Mouse (Mus musculus): Measurements from ENCODE around the gene Dntt. TPM values are rescaled to one million over a fixed set of nuclear protein-coding genes. Genes with fewer than 3 reads are reported as not detected.

Gene Dntt
- polyA plus RNA-seq (2015; fragmentation: Nextera tagmentation; extraction: Ambion mirVana): 0.15 TPM in 1 of 2 replicates, not detected in the other

DNA sequence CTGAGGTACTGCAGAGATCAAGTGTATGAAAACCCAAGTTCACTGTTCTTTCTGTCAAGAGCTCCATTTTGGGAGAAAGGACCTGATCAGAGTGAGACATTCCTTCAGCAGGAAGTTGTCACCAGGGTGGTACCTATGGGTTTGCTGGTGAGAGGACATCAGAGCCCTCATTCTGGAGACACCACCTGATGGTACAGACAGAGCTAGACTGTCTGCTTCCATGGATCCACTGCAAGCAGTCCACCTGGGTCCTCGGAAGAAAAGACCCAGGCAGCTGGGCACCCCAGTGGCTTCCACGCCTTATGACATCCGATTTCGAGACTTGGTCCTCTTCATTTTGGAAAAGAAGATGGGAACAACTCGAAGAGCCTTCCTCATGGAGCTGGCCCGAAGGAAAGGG is at the start of gene Dntt:
TSS of gene Dntt (plus strand) at position 57 of the 400 bp plus-strand sequence.
- Histone ChIP-seq H3K4me2 (replicated peaks; ENCODE audit: low read depth, low read length) (no peak within 1 kb of the TSS), H3K27ac (ENCODE audit: low read length) (no peak within 1 kb of the TSS), H3K9me3 (ENCODE audit: low read length) (no peaks in the 10 kb centered on the region), H3K4me3 (ENCODE audit: low read length) (no peak within 1 kb of the TSS), H3K36me3 (ENCODE audit: insufficient read depth, low read length) (no peaks in the 10 kb centered on the region), H3K27me3 (ENCODE audit: insufficient read depth, low read length) (no peaks in the 10 kb centered on the region), H3K9ac (replicated peaks; ENCODE audit: low read length) (no peak within 1 kb of the TSS), H3K4me1 (ENCODE audit: insufficient read depth, low read length) (no peaks in the 10 kb centered on the region)
- 89% methylated on average over 6 of the region's 6 CpGs for WGBS
- ATAC-seq (ENCODE audit: low FRiP score, low TSS enrichment): no peak

- Histone ChIP-seq H3K4me3 (ENCODE audit: low read length) (no peak overlapping the region), H3K27ac (ENCODE audit: low read length) (no peak overlapping the region), H3K4me1 (ENCODE audit: insufficient read depth, low read length) (no peaks in the 10 kb centered on the region), H3K36me3 (ENCODE audit: insufficient read depth, low read length) (no peaks in the 10 kb centered on the region), H3K9me3 (ENCODE audit: low read length) (no peaks in the 10 kb centered on the region), H3K27me3 (ENCODE audit: insufficient read depth, low read length) (no peaks in the 10 kb centered on the region), H3K9ac (replicated peaks; ENCODE audit: low read length) (no peak overlapping the region), H3K4me2 (replicated peaks; ENCODE audit: low read depth, low read length) (no peak overlapping the region)
- 81% methylated on average over 5 of the region's 5 CpGs for WGBS
- no peak for ATAC-seq (ENCODE audit: low FRiP score, low TSS enrichment)
Measured at GRCm38 (mm10) chr19:40980671-40981070, 48.4 kb upstream of the Dntt start.

- H3K27ac ChIP-seq (ENCODE audit: low read length): no peak overlapping the region
- no peak for ATAC-seq (ENCODE audit: low FRiP score, low TSS enrichment)
- H3K36me3 ChIP-seq (ENCODE audit: insufficient read depth, low read length): no peaks in the 10 kb centered on the region
- no peaks in the 10 kb centered on the region for H3K9me3 ChIP-seq (ENCODE audit: low read length)
- WGBS: 96% methylated on average over 1 of the region's 1 CpGs
- no peaks in the 10 kb centered on the region for H3K27me3 ChIP-seq (ENCODE audit: insufficient read depth, low read length)
- no peak overlapping the region for H3K4me3 ChIP-seq (ENCODE audit: low read length)
- no peaks in the 10 kb centered on the region for H3K4me1 ChIP-seq (ENCODE audit: insufficient read depth, low read length)
- no peak overlapping the region for H3K4me2 ChIP-seq (replicated peaks; ENCODE audit: low read depth, low read length)
- no peak overlapping the region for H3K9ac ChIP-seq (replicated peaks; ENCODE audit: low read length)
Measured at GRCm38 (mm10) chr19:40984536-40984935, 44.5 kb upstream of the Dntt start.

GRCm38 (mm10) chr19:40988856-40989255 is 40.2 kb upstream of the Dntt start:
- WGBS: 73% methylated on average over 5 of the region's 5 CpGs

GRCm38 (mm10) chr19:40989961-40990600 is 39.0 kb upstream of the Dntt start:
- ATAC-seq (ENCODE audit: low FRiP score, low TSS enrichment): no peak
- Histone ChIP-seq H3K4me3 (ENCODE audit: low read length) (no peak overlapping the region), H3K9me3 (ENCODE audit: low read length) (no peaks in the 10 kb centered on the region), H3K27ac (ENCODE audit: low read length) (no peak overlapping the region), H3K36me3 (ENCODE audit: insufficient read depth, low read length) (no peaks in the 10 kb centered on the region), H3K4me1 (ENCODE audit: insufficient read depth, low read length) (peaks cover 25% of the 10 kb centered on the region), H3K27me3 (ENCODE audit: insufficient read depth, low read length) (no peaks in the 10 kb centered on the region), H3K4me2 (replicated peaks; ENCODE audit: low read depth, low read length) (no peak overlapping the region), H3K9ac (replicated peaks; ENCODE audit: low read length) (no peak overlapping the region)
- WGBS: 80% methylated on average over 9 of the region's 9 CpGs

More at GRCm38 (mm10) chr19:40988856-40989255, 40.2 kb upstream of the Dntt start:
- Histone ChIP-seq H3K36me3 (ENCODE audit: insufficient read depth, low read length) (no peaks in the 10 kb centered on the region), H3K27me3 (ENCODE audit: insufficient read depth, low read length) (no peaks in the 10 kb centered on the region), H3K4me2 (replicated peaks; ENCODE audit: low read depth, low read length) (no peak overlapping the region), H3K4me3 (ENCODE audit: low read length) (no peak overlapping the region), H3K4me1 (ENCODE audit: insufficient read depth, low read length) (peaks cover 13% of the 10 kb centered on the region), H3K9me3 (ENCODE audit: low read length) (no peaks in the 10 kb centered on the region), H3K27ac (ENCODE audit: low read length) (no peak overlapping the region), H3K9ac (replicated peaks; ENCODE audit: low read length) (no peak overlapping the region)
- ATAC-seq (ENCODE audit: low FRiP score, low TSS enrichment): no peak

DNA sequence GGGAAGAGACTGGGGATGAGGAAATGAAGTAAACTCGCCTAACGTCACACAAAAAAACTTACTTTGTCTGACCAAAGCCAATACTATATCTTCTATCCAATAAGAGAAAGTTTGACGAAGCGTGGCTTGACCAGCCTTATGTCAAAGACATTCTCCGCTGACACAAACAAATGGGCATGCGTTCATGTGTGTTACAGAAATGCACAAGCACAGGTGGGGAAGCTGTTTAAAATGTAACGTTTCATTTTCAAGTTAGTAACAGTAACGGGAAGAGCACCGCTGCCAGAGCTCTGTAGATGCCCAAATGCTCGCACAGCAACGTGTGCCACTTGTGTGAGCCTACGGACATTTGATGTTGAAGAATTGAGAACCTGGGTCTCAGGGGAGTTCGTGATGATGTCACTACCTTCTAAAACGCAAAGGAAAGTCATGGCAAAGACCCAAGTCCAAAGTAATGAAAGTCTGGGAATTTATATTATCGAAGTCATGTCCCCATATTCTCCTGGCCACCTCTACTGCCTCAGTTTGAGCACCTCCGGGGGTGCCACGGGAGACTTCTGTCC is 38.2 kb upstream of the Dntt start:
- Histone ChIP-seq H3K36me3 (ENCODE audit: insufficient read depth, low read length) (no peaks in the 10 kb centered on the region), H3K27ac (ENCODE audit: low read length) (no peak overlapping the region), H3K9me3 (ENCODE audit: low read length) (no peaks in the 10 kb centered on the region), H3K4me2 (replicated peaks; ENCODE audit: low read depth, low read length) (no peak overlapping the region), H3K9ac (replicated peaks; ENCODE audit: low read length) (no peak overlapping the region), H3K4me1 (ENCODE audit: insufficient read depth, low read length) (peaks cover 32% of the 10 kb centered on the region), H3K4me3 (ENCODE audit: low read length) (no peak overlapping the region), H3K27me3 (ENCODE audit: insufficient read depth, low read length) (no peaks in the 10 kb centered on the region)
- WGBS: 92% methylated on average over 17 of the region's 17 CpGs
- ATAC-seq (ENCODE audit: low FRiP score, low TSS enrichment): no peak

GRCm38 (mm10) chr19:40991626-40992025 is 37.4 kb upstream of the Dntt start:
- H3K9me3 ChIP-seq (ENCODE audit: low read length): no peaks in the 10 kb centered on the region
- H3K9ac ChIP-seq (replicated peaks; ENCODE audit: low read length): no peak overlapping the region
- no peaks in the 10 kb centered on the region for H3K36me3 ChIP-seq (ENCODE audit: insufficient read depth, low read length)
- no peak overlapping the region for H3K27ac ChIP-seq (ENCODE audit: low read length)
- ATAC-seq (ENCODE audit: low FRiP score, low TSS enrichment): no peak
- H3K4me2 ChIP-seq (replicated peaks; ENCODE audit: low read depth, low read length): peak overlapping the region; percentile 41; the same call in 1 of the 2 replicates
- WGBS: 48% methylated on average over 7 of the region's 7 CpGs
- no peak overlapping the region for H3K4me3 ChIP-seq (ENCODE audit: low read length)
- peaks cover 37% of the 10 kb centered on the region for H3K4me1 ChIP-seq (ENCODE audit: insufficient read depth, low read length)
- no peaks in the 10 kb centered on the region for H3K27me3 ChIP-seq (ENCODE audit: insufficient read depth, low read length)

DNA sequence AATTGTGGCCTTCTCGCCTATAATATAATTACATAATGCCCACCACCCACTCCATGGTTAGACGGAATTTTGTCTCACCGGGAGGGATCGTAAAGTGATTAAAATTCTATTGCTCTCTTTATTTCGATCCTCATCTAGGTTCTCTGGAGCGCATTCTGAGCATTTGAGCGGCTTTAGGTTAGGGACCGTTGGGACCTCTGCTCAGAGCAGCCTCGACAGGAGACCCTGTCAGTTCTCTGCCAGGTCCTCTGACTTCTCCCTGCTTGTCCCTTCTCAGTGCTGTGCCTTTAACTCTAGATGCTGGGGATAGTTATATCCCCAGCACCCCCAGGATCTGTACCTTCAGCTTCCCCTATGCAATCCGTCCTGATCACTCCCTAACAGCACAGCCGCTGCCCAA is 37.0 kb upstream of the Dntt start:
- Histone ChIP-seq H3K27me3 (ENCODE audit: insufficient read depth, low read length) (no peaks in the 10 kb centered on the region), H3K4me1 (ENCODE audit: insufficient read depth, low read length) (peaks cover 37% of the 10 kb centered on the region), H3K27ac (ENCODE audit: low read length) (no peak overlapping the region), H3K4me2 (replicated peaks; ENCODE audit: low read depth, low read length) (peak overlapping the region; percentile 41), H3K9ac (replicated peaks; ENCODE audit: low read length) (peak overlapping the region; percentile 1; the same call in 1 of the 2 replicates), H3K36me3 (ENCODE audit: insufficient read depth, low read length) (no peaks in the 10 kb centered on the region), H3K4me3 (ENCODE audit: low read length) (peak overlapping the region; percentile 21), H3K9me3 (ENCODE audit: low read length) (no peaks in the 10 kb centered on the region)
- 44% methylated on average over 10 of the region's 11 CpGs for WGBS
- ATAC-seq (ENCODE audit: low FRiP score, low TSS enrichment): no peak

- peak overlapping the region; percentile 41 for H3K4me2 ChIP-seq (replicated peaks; ENCODE audit: low read depth, low read length)
- no peak for ATAC-seq (ENCODE audit: low FRiP score, low TSS enrichment)
- H3K27me3 ChIP-seq (ENCODE audit: insufficient read depth, low read length): no peaks in the 10 kb centered on the region
- H3K27ac ChIP-seq (ENCODE audit: low read length): no peak overlapping the region
- H3K36me3 ChIP-seq (ENCODE audit: insufficient read depth, low read length): no peaks in the 10 kb centered on the region
- H3K9me3 ChIP-seq (ENCODE audit: low read length): no peaks in the 10 kb centered on the region
- H3K9ac ChIP-seq (replicated peaks; ENCODE audit: low read length): peak overlapping the region; percentile 1; the same call in 1 of the 2 replicates
- H3K4me3 ChIP-seq (ENCODE audit: low read length): peak overlapping the region; percentile 21
- H3K4me1 ChIP-seq (ENCODE audit: insufficient read depth, low read length): peaks cover 37% of the 10 kb centered on the region
- WGBS: 50% methylated on average over 8 of the region's 8 CpGs
Measured at GRCm38 (mm10) chr19:40992517-40993044, 36.5 kb upstream of the Dntt start.

GRCm38 (mm10) chr19:40993356-40993755 is 35.7 kb upstream of the Dntt start:
- Histone ChIP-seq H3K9ac (replicated peaks; ENCODE audit: low read length) (peak overlapping the region; percentile 39), H3K36me3 (ENCODE audit: insufficient read depth, low read length) (no peaks in the 10 kb centered on the region), H3K4me1 (ENCODE audit: insufficient read depth, low read length) (peaks cover 41% of the 10 kb centered on the region), H3K27me3 (ENCODE audit: insufficient read depth, low read length) (no peaks in the 10 kb centered on the region), H3K9me3 (ENCODE audit: low read length) (no peaks in the 10 kb centered on the region), H3K4me3 (ENCODE audit: low read length) (peak overlapping the region; percentile 28), H3K4me2 (replicated peaks; ENCODE audit: low read depth, low read length) (peak overlapping the region; percentile 41), H3K27ac (ENCODE audit: low read length) (peak overlapping the region; percentile 80)
- ATAC-seq (ENCODE audit: low FRiP score, low TSS enrichment): no peak
- WGBS: 56% methylated on average over 5 of the region's 5 CpGs

Data from kidney, embryonic 16.5 days (tissue).